Mouse (Mus musculus): ENCODE measurements at regions not wholly inside any gene's neighbourhood (a gene's known extent, or its start where the extent isn't known, plus 50 kb on each side); places are given as distances from the start of the nearest gene placed in this dataset.

GRCm38 (mm10) chr16:71197523-71197922 lies 883.8 kb downstream of the Gbe1 start:
- DNase-seq (ENCODE audit: low spot score in 2 of 2): no peak

GRCm38 (mm10) chr16:71208806-71209205 lies 895.1 kb downstream of the Gbe1 start:
- no peak for DNase-seq (ENCODE audit: low spot score in 2 of 2)

- no peak for DNase-seq (ENCODE audit: low spot score in 2 of 2)
Observed at GRCm38 (mm10) chr16:71224469-71224868, 910.7 kb downstream of the Gbe1 start.

- no peak for DNase-seq (ENCODE audit: low spot score in 2 of 2)
Observed at GRCm38 (mm10) chr16:71230104-71230653, 916.4 kb downstream of the Gbe1 start.

GRCm38 (mm10) chr16:71243065-71243464 lies 929.3 kb downstream of the Gbe1 start:
- no peak for DNase-seq (ENCODE audit: low spot score in 2 of 2)

- no peak for DNase-seq (ENCODE audit: low spot score in 2 of 2)
Observed at GRCm38 (mm10) chr16:71243480-71243879, 929.7 kb downstream of the Gbe1 start.

- DNase-seq (ENCODE audit: low spot score in 2 of 2): peak; percentile 40 to 60
Observed at GRCm38 (mm10) chr16:71247516-71248139, 933.9 kb downstream of the Gbe1 start.

GRCm38 (mm10) chr16:71255740-71256139 lies 942.0 kb downstream of the Gbe1 start:
- DNase-seq (ENCODE audit: low spot score in 2 of 2): no peak

- no peak for DNase-seq (ENCODE audit: low spot score in 2 of 2)
Observed at GRCm38 (mm10) chr16:71256175-71256574, 942.4 kb downstream of the Gbe1 start.

- DNase-seq (ENCODE audit: low spot score in 2 of 2): no peak
Observed at GRCm38 (mm10) chr16:71267191-71267590, 953.4 kb downstream of the Gbe1 start.

Measured in left cerebral cortex, adult 8-10 months (tissue).